Mouse (Mus musculus) lung, adult 2 months (tissue): Measurements from ENCODE around the gene Smg9. TPM values are rescaled to one million over a fixed set of nuclear protein-coding genes. Genes with fewer than 3 reads are reported as not detected.
A peak's percentile ranks its signal among the peaks of the same experiment; 100 is the strongest.

Source experiments
- DNase-seq: peaks from one replicate; pipeline ENCODE4 v3.0.0; 2022
- H3K4me1 ChIP-seq: fragments of 200-500 bp; 2 replicates; pipeline ENCODE4 v1.6.1; 2011; ENCODE audit warnings: low read length; ENCODE audit not compliant: control insufficient read depth, insufficient read depth
- H3K4me3 ChIP-seq: fragments of 200-500 bp; replicated peaks from 2 replicates; pipeline ENCODE3; 2011; ENCODE audit warnings: low read depth, mild to moderate bottlenecking, control low read depth, low read length; ENCODE audit errors: extremely low read depth
- CTCF ChIP-seq: fragments of 200-500 bp; IDR thresholded peaks from 2 replicates; pipeline ENCODE4 v1.5.1; 2011; ENCODE audit warnings: mild to moderate bottlenecking, low read length, control low read depth; ENCODE audit not compliant: insufficient read depth
- POLR2A ChIP-seq: fragments of 200-500 bp; IDR thresholded peaks from 2 replicates; pipeline ENCODE4 v1.6.1; 2011; ENCODE audit warnings: low read depth, mild to moderate bottlenecking, control low read depth, low read length, borderline replicate concordance; ENCODE audit errors: extremely low read depth
- WGBS: fragments of 180-500 bp; shearing (Covaris S2); methylation state at CpG from one replicate; pipeline ENCODE4 v1.1.7; 2018; 5-methylcytosine and 5-hydroxymethylcytosine counted together
- polyA plus RNA-seq: library from polyadenylated mRNA; depleted of rRNA; stranded (reverse); fragments of >200 nt; gene quantifications from 2 replicates; pipeline ENCODE4 v1.2.3, GENCODE M21; 2012; rRNA removed

Smg9 gene
- polyA plus RNA-seq, result 35.8 and 58.4 TPM in 2 replicates

DNA sequence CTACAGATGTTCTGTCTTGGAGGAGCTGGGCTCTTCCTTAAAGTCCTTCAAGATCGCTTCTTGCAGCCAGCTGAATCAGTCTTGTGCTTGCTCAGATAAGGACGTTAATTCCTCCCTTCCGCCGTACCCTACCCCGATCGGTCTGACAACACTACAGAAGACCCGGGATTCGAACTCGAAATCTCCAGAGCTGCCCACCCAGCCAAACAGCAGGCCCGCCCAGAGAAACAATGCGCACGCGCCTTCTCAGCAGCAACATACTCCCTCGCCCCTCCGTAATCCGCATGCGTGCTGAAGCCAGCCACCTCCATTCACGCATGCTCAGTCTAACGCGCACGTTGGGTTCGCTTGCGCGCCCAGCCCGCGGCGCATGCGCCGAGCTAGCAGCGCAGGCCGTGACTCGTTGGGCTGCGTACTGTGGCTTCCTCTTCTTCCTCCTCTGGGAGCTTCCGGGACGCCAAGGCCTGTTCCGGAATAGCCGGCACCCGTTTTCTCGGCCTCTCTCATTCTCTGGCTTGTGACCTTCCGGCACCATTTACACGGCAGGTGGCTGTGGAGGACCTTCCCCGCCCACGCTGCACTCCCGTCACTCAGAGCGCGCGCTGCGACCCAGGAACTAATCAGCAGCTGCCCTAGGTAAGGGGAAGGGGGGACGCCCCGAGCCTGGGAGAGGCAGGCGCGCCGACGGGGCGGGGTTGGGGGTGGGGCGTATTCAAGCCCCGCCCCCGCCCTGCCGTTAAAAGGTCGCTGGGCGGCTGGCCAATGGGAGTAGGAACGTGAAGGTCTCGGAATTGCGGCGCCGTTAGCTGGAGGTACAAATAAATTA, at the start of gene Smg9:
Gene Smg9 (plus strand): TSS at position 364 of the 826 bp plus-strand sequence.
- DNase-seq, result peak; percentile 92
- TF ChIP-seq POLR2A (peak; percentile 62; the same call in 1 of the 2 replicates), CTCF (no peak)

DNA sequence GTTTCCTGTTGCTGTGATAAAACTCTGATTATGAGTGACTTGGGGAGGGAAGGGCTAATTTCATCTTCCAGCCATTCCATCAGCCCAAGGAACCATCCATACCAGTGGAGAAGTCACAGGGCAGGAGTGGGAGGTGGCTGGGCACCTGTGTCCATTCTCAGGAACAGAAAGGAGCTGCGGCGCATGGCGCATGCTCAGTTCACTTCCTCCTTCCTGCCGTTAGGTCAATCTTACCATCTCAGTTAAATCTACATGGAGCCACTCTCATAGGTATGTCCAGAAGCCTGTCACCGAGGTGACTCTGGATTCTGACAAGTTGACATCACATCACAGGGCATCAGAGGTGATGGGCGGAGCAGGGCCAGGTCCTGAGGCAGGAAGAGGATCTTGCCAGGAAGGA, 43.8 kb upstream of the Smg9 start:
- Histone ChIP-seq H3K4me1 (no peaks in the 10 kb centered on the region), H3K4me3 (no peak overlapping the region)
- 73% methylated on average over 6 of the region's 6 CpGs for WGBS
- TF ChIP-seq CTCF, result no peak
- TF ChIP-seq POLR2A, result no peak
- no peak for DNase-seq

More for the DNA sequence above, at the start of gene Smg9:
- H3K4me3 ChIP-seq, result peak within 1 kb of the TSS; percentile 83
- no peaks in the 10 kb centered on the region for H3K4me1 ChIP-seq
- 2% methylated on average over 66 of the region's 66 CpGs for WGBS

DNA sequence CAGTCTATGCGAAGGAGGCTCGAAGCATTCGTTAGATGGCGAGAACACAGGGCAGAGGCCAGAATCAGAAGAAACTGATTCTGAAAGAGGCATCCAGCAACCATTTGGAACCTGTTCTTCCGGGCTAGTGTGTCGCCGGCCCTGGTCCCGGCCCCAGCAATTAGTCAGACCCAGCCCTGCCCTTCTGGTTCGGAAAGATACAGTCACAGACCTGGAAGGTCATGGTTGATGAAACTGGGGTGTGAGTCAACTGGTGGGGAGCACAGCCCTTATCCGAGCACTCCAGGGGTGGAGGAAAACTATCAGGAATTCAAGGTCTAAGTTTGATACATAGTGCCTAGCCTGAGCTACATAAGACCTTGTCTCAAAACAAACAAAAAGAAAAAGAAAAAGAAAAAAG, 43.3 kb upstream of the Smg9 start:
- TF ChIP-seq POLR2A, result no peak
- TF ChIP-seq CTCF, result no peak
- no peak for DNase-seq

DNA sequence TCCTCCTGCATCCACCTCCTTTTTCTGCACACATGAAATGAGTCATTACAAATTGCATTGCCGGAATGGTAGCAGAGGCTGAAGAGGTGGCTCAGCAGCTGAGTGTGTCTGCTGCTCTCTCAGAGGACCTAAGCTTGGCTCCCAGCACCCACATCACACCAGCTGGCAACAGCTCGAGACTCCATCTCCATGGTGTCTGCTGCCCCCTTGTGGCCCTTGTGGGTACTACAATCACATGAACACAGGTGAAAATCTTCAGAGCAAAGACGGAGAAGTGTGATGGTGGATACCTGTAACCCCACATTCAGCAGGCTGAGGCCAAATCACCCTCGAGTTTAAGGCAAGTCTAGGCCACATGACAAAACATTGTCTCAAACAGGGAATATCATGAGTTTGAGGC, 41.5 kb upstream of the Smg9 start:
- 47% methylated on average over 4 of the region's 4 CpGs for WGBS
- DNase-seq, result no peak
- H3K4me3 ChIP-seq, result no peak overlapping the region
- H3K4me1 ChIP-seq, result no peaks in the 10 kb centered on the region
- TF ChIP-seq CTCF (0 out of 2 replicates have a peak, but pooled peaks have one; percentile 17), POLR2A (no peak)

More for the DNA sequence above, 43.3 kb upstream of the Smg9 start:
- no peak overlapping the region for H3K4me3 ChIP-seq
- no peaks in the 10 kb centered on the region for H3K4me1 ChIP-seq
- 68% methylated on average over 10 of the region's 10 CpGs for WGBS

DNA sequence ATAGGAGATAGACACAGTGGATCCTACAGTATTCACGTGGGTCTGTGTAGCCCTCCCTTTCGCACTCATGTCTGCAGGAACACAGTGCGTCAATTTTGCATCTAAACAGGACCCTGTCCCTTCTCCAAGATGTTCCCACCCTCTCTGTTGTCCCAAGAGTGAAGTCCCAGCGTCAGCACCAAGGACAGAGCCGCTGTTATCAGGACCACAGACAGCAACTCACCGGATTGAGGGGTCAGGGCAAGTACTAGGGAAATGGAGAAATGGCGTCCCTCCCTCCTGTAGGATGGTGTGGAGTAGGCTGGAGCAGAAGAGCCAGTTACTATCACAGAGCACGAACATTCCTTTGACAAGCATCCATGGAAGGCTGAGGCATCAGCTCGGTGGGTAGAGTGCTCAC, 40.1 kb upstream of the Smg9 start:
- DNase-seq, result no peak
- no peak overlapping the region for H3K4me3 ChIP-seq
- no peak for TF ChIP-seq POLR2A
- TF ChIP-seq CTCF, result no peak
- 19% methylated on average over 9 of the region's 9 CpGs for WGBS
- no peaks in the 10 kb centered on the region for H3K4me1 ChIP-seq

DNA sequence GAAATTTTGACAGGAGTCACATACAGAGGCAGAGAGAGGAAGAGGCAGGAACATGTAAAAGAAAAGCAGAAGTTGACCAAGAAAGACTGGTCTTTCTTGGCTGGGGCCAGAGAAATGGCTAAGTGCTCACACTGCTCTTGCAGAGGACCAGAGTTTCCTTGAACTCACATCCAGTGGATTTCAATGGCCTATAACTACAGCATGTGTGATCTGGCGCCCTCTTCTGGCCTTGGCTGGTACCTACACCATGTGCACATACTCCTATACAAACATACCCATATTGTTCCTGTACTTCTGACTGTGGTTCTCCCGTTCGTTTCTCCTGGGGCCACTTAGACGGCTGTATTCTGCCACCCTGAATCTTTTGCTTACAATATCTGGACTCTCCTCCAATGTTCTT, 38.4 kb upstream of the Smg9 start:
- no peaks in the 10 kb centered on the region; the same call in 1 of the 2 replicates for H3K4me1 ChIP-seq
- no peak overlapping the region for H3K4me3 ChIP-seq
- TF ChIP-seq CTCF (no peak), POLR2A (no peak)
- 59% methylated on average over 4 of the region's 4 CpGs for WGBS
- no peak for DNase-seq

DNA sequence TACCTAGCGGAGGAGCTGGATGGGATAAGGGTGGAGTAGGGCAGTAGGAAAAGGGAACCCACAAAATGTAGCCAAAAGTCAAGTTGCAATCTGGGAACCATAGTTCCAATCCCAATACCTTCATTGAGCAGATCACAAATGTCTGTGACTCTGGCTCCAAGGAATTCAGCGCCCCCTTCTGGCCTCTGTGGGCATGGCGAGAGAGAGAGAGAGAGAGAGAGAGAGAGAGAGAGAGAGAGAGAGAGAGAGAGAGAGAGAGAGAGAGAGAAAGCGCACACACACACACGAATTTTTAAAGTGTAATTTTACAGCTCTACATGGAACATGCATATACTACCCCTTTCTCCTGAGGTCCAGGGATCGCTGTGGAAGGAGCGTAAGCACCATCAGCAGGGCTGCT, 36.2 kb upstream of the Smg9 start:
- 14% methylated on average over 7 of the region's 7 CpGs for WGBS
- DNase-seq, result no peak
- no peaks in the 10 kb centered on the region; the same call in 1 of the 2 replicates for H3K4me1 ChIP-seq
- TF ChIP-seq CTCF (0 out of 2 replicates have a peak, but pooled peaks have one; percentile 12), POLR2A (no peak)
- H3K4me3 ChIP-seq, result no peak overlapping the region

DNA sequence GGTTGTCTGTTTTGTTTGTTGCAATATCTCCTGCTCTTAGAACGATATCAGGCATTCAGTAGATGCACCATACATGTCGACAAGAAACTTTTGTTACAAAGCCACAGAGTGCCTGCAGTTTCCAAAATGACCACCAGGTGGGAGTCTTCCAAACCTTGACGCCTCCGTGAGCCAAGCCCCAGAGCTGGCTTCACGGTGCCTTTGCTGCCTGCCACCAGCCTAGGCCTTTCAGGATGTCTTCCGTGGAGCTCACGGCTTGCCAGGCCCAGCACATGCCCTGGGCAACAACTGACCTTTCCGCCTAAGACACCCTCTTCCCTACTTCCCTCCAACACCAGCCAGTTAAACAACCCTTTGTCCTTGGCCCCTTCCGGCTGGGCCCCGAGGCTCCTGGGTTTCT, 34.6 kb upstream of the Smg9 start:
- peak; percentile 78 for DNase-seq
- Histone ChIP-seq H3K4me3 (no peak overlapping the region), H3K4me1 (no peaks in the 10 kb centered on the region; the same call in 1 of the 2 replicates)
- TF ChIP-seq CTCF, result peak; percentile 84
- no peak for TF ChIP-seq POLR2A
- 19% methylated on average over 10 of the region's 10 CpGs for WGBS

DNA sequence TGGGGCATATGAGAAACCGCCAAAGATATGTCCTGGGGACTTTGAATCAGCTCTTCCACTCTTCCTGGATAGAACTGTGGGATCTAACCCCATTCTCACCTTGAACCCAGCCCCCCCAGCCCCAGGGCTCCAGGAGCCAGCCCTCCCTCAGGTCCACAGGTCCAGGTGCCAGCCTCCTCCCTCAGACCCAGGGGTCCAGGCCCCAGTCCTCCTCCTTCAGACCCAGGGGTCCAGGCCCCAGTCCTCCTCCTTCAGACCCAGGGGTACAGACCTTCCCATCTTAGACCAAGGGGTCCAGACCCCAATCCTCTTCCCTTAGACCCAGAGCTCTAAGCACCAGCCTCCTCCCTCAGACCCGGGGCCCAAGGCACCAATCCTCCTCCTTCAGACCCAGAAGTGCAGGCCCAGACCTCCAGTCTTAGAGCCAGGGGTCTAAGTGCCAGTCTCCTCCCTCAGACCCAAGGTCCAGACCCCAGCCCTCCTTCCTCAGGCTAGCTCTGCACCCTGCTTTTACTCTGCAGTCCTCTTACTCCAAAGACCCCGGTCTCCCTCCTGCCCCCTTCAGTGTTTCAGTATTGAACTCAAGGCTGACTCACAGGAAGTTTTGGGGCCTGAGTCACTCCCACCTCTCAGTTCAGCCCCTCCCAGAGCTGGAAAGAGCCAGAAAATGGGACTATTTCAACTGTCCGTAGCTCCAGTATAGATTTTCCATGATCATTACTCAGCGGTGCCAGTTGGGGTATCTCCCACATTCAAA, 34.0 kb upstream of the Smg9 start:
- 62% methylated on average over 5 of the region's 5 CpGs for WGBS
- DNase-seq, result no peak
- no peak for TF ChIP-seq POLR2A
- TF ChIP-seq CTCF, result no peak
- no peaks in the 10 kb centered on the region; the same call in 1 of the 2 replicates for H3K4me1 ChIP-seq
- H3K4me3 ChIP-seq, result no peak overlapping the region

DNA sequence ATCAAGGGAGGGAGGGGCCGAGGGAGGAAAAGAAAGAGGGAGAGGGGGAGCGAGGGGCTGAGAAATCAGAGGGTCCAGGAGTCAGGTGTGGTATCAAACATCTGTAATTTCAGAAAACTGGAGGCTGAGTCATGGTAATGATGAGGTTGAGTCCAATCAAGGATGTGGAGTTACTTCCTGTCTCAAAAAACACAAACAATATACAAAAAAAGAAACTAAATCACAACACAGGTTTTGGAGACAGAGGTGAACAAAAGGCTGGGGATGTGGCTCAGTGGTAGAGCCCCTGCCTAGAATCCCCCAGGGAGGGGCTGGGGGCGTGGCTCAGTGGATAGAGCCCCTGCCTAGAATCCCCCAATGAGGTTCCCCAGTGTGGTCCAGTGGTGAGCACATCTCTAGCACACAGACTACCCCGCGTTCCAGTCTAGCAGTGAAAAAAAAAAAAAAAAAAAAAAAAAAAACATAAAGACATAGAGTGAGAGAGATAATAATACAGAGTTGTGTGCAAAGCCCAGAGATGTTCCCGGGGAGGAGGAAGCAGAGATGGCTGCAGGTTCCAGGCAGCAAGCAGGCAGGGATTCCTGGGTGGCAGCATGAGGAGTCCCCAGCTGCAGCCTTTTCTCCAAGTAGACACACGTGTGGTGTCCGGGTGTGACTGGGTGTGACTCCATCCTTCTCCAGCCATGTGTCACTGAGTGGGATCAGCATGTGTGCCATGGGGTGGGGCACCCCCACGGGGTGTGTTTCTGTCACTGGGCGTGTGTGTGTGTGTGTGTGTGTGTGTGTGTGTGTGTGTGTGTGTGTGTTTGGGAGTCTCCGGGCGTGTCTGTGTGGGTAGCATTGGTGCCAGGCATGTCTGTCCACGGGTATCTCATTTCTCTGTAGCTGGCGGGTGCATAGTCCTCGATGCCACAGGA, 32.4 kb upstream of the Smg9 start:
- DNase-seq, result no peak
- Histone ChIP-seq H3K4me1 (no peaks in the 10 kb centered on the region; the same call in 1 of the 2 replicates), H3K4me3 (no peak overlapping the region)
- no peak for TF ChIP-seq CTCF
- TF ChIP-seq POLR2A, result no peak
- 59% methylated on average over 15 of the region's 15 CpGs for WGBS
